Mouse (Mus musculus): ENCODE results near the gene Nps. TPM values are rescaled to one million over a fixed set of nuclear protein-coding genes. Genes with fewer than 3 reads are reported as not detected.

Nps gene
- total RNA-seq, 4 experiments from 2014 or later: not detected

Other genes with a start within 250 kb of the Nps start
- gene Foxi2, start 151.6 kb downstream of the Nps start, total RNA-seq (2022): not detected